Mouse (Mus musculus) forebrain, embryonic 16.5 days (tissue): Measurements from ENCODE around the gene Kdelc1. TPM values are rescaled to one million over a fixed set of nuclear protein-coding genes. Genes with fewer than 3 reads are reported as not detected.

Experiments used
- ATAC-seq: fragments of 200-750 bp; cut with Nextera tagmentation; 2 replicates; pipeline ENCODE4 v1.8.0; 2017; ENCODE audit warnings: mild to moderate bottlenecking, moderate library complexity
- H3K27ac ChIP-seq: fragments of 300-500 bp; sonication (generic); 2 replicates; pipeline ENCODE4 v1.5.1; 2014; ENCODE audit warnings: low read length, control low read depth
- H3K27me3 ChIP-seq: fragments of 300-500 bp; sonication (generic); replicated peaks from 2 replicates; pipeline ENCODE4 v1.6.1; 2014; ENCODE audit warnings: low read length; ENCODE audit not compliant: control insufficient read depth, insufficient read depth
- H3K36me3 ChIP-seq: fragments of 300-500 bp; sonication (generic); 2 replicates; pipeline ENCODE4 v1.6.1; 2014; ENCODE audit not compliant: control insufficient read depth, insufficient read depth
- H3K4me1 ChIP-seq: fragments of 300-500 bp; sonication (generic); replicated peaks from 2 replicates; pipeline ENCODE4 v1.6.1; 2014; ENCODE audit warnings: low read length; ENCODE audit not compliant: control insufficient read depth, insufficient read depth
- H3K4me2 ChIP-seq: fragments of 300-500 bp; sonication (generic); 2 replicates; pipeline ENCODE4 v1.6.1; 2014; ENCODE audit warnings: mild to moderate bottlenecking, low read length, control low read depth
- H3K4me3 ChIP-seq: fragments of 300-500 bp; sonication (generic); replicated peaks from 2 replicates; pipeline ENCODE4 v1.5.1; 2014; ENCODE audit warnings: mild to moderate bottlenecking, low read length, control low read depth
- H3K9ac ChIP-seq: fragments of 300-500 bp; sonication (generic); replicated peaks from 2 replicates; pipeline ENCODE4 v1.6.1; 2014; ENCODE audit warnings: low read depth, low read length, control low read depth
- H3K9me3 ChIP-seq: fragments of 300-500 bp; sonication (generic); 2 replicates; pipeline ENCODE4 v1.6.1; 2016; ENCODE audit warnings: low read length; ENCODE audit not compliant: control insufficient read depth
- WGBS: fragments of 180-500 bp; shearing (Covaris S2); extraction: QIAGEN DNeasy Blood & Tissue Kit; methylation state at CpG from one replicate; pipeline ENCODE4 v1.1.7; 2014; 5-methylcytosine and 5-hydroxymethylcytosine counted together
- polyA plus RNA-seq: library from polyadenylated mRNA; unstranded; fragments of >200 nt; fragmentation: Nextera tagmentation; extraction: Ambion mirVana; gene quantifications from 2 replicates; pipeline ENCODE4 v1.2.1, GENCODE M21; 2015

Kdelc1 gene
- polyA plus RNA-seq, 1 experiment from 2014 or later: 27.6 TPM

DNA sequence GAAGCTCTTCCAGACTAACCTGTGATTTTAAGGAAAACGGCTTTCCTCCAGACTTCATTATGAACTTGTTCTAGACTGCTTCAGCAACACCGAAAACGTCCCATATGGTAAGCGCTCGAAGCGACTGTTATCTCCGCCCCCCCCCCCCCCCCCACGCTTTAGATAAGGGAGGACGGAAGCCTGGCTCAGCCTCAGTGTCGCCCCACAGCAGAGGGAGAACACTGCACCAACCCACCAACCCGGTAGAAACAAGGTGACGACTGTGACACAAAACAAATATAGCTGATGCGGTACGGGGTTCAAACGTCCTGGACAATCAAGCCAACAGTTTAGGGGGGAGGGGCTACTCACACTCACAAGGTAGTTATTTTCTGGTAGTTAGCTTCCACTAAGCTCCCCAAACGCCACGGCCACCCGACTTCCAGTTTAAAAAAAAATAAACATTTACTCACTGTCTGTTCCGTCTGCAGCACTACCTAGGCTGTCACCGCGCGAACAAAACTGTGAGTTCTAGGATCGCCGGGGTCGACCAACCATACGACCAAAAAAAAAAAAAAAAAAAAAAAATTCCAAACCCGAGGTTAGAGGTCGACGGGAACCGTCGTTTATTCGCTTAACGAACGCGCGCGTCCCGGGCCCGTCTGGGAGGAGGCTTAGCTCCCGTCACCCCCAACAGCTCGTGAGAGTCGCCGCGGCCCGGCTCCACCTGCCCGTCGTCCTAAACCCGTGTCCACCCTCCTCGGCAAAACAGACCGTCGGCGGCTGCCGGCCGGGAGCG lies 17.0 kb downstream of the Kdelc1 start:
- Histone ChIP-seq H3K4me3 (peak overlapping the region; percentile 89), H3K4me2 (peak overlapping the region; percentile 69), H3K4me1 (peaks cover 9% of the 10 kb centered on the region), H3K9me3 (no peaks in the 10 kb centered on the region), H3K9ac (peak overlapping the region; percentile 81), H3K36me3 (no peaks in the 10 kb centered on the region), H3K27ac (peak overlapping the region; percentile 85), H3K27me3 (no peaks in the 10 kb centered on the region)
- WGBS: under 1% methylated on average over 54 of the region's 55 CpGs
- peak; percentile 64 for ATAC-seq

DNA sequence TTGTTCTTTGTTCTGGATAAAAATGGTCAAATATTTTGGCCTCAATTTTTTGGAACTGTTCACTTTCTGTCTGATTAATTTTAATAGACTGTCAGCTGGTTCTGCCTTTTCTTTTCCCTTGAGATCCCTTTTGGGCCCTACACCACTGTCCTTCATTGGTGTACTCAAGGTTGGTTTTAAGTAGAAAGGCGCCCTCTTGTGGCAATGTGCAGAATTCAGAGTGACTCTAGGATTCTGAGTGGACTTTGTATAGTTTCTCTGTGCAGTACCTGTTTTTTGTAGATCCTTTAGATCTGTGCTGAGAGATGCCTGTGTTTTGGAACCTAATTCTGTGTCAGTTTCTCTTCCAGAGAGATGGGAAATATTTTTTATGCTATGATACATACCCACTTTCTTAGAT lies 54.0 kb downstream of the Kdelc1 start:
- H3K27ac ChIP-seq: no peak overlapping the region
- 0% methylated on average over 1 of the region's 1 CpGs for WGBS
- H3K27me3 ChIP-seq: no peaks in the 10 kb centered on the region
- H3K4me3 ChIP-seq: no peak overlapping the region
- H3K9ac ChIP-seq: no peak overlapping the region
- no peaks in the 10 kb centered on the region for H3K36me3 ChIP-seq
- H3K4me1 ChIP-seq: no peaks in the 10 kb centered on the region
- no peak for ATAC-seq
- no peaks in the 10 kb centered on the region for H3K9me3 ChIP-seq
- no peak overlapping the region for H3K4me2 ChIP-seq

DNA sequence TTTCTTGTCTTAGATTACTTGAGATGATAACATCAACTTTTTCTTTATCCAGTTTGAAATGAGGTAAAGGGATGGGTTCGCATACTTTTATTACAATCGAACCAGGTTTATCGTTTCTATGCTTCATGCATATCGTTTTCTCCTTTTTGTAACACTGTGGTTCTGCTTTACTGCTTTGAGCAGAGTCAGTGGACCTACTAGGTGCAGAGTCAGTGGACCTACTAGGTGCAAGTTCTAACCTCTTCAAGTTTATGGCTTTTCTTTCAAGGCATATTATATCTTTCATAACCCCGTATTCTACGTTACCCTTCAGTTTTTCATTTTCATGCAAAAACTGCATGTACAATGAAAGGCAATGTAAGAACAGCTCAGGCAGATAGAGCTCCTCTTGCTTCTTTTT lies 55.2 kb downstream of the Kdelc1 start:
- no peak overlapping the region for H3K4me3 ChIP-seq
- H3K27me3 ChIP-seq: no peaks in the 10 kb centered on the region
- 94% methylated on average over 6 of the region's 6 CpGs for WGBS
- H3K9ac ChIP-seq: no peak overlapping the region
- no peak overlapping the region for H3K27ac ChIP-seq
- H3K9me3 ChIP-seq: no peaks in the 10 kb centered on the region
- H3K4me1 ChIP-seq: no peaks in the 10 kb centered on the region
- H3K36me3 ChIP-seq: no peaks in the 10 kb centered on the region
- ATAC-seq: no peak
- no peak overlapping the region for H3K4me2 ChIP-seq

DNA sequence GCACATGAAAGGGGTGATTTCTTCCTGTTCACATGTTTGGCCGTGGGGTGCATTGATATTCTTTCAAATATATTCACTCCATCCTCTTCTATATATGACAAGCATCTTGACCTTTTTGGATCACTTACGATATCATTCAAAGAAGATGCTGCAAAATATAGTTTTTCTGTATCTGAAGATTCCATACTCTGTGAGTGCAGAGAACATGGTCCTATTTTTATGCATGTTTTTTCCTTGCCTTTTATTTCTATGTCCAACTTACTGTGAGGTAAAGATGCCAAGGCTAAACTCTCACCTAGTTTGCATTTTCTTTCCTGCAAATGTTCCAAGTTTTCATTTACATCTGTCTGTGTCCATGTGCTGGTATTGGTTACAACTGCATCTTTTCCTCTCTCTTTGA lies 56.8 kb downstream of the Kdelc1 start, which contains the start of gene Gm8251:
Gene Gm8251, minus strand, starts transcription at position 101 of the 400 bp plus-strand sequence.
- Histone ChIP-seq H3K36me3 (no peaks in the 10 kb centered on the region), H3K4me2 (no peak within 1 kb of the TSS), H3K27ac (no peak within 1 kb of the TSS), H3K4me3 (no peak within 1 kb of the TSS), H3K9me3 (no peaks in the 10 kb centered on the region), H3K9ac (no peak within 1 kb of the TSS), H3K4me1 (no peaks in the 10 kb centered on the region), H3K27me3 (no peaks in the 10 kb centered on the region)
- WGBS: 92% methylated on average over 2 of the region's 2 CpGs
- no peak for ATAC-seq

DNA sequence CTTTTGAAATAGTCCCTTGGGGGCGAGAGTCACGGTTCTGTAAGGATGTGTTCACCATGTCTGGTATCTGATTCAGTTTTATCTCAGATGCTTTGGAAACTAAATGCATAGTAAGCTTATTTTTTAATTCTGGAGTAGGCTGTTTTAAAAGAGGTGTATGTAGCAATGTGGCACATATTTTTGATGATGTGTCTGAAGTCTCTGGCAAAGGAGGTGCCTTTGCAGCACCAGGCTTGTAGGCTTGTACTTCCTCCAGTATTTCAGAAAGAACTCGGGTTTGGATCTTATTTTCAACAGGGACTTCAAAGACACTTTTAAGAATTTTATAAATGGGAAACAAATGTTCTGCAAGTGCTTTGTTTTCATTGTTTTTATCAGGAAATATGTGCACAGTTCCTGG lies 60.8 kb downstream of the Kdelc1 start:
- Histone ChIP-seq H3K27me3 (no peaks in the 10 kb centered on the region), H3K27ac (no peak overlapping the region), H3K4me2 (no peak overlapping the region), H3K4me1 (no peaks in the 10 kb centered on the region), H3K36me3 (no peaks in the 10 kb centered on the region), H3K9me3 (no peaks in the 10 kb centered on the region), H3K4me3 (no peak overlapping the region), H3K9ac (no peak overlapping the region)
- ATAC-seq: no peak
- 81% methylated on average over 3 of the region's 3 CpGs for WGBS

Other genes starting within 250 kb of the Kdelc1 start
- gene Tpp2, start 185.2 kb downstream of the Kdelc1 start, polyA plus RNA-seq: 58.6 and 67.0 TPM in 2 replicates
- 2.7 and 2.9 TPM in 2 replicates for gene Mettl21c, start 98.8 kb downstream of the Kdelc1 start, polyA plus RNA-seq
- gene Gm8251, start 56.9 kb downstream of the Kdelc1 start, polyA plus RNA-seq: 0.05 and 0.11 TPM in 2 replicates
- gene Tex30, start 16.4 kb downstream of the Kdelc1 start, polyA plus RNA-seq: 64.6 and 75.4 TPM in 2 replicates
- gene Bivm, start 149 bp upstream of the Kdelc1 start, polyA plus RNA-seq: 33.2 and 38.4 TPM in 2 replicates
- 35.3 and 39.4 TPM in 2 replicates for gene Ercc5, start 28.9 kb upstream of the Kdelc1 start, polyA plus RNA-seq
- gene Mettl21e, start 100.2 kb upstream of the Kdelc1 start, polyA plus RNA-seq: 0.08 TPM in 1 of 2 replicates, not detected in the other